Comparison of ENCODE assay signal across 8 mouse cellular contexts in the genomic region with DNA sequence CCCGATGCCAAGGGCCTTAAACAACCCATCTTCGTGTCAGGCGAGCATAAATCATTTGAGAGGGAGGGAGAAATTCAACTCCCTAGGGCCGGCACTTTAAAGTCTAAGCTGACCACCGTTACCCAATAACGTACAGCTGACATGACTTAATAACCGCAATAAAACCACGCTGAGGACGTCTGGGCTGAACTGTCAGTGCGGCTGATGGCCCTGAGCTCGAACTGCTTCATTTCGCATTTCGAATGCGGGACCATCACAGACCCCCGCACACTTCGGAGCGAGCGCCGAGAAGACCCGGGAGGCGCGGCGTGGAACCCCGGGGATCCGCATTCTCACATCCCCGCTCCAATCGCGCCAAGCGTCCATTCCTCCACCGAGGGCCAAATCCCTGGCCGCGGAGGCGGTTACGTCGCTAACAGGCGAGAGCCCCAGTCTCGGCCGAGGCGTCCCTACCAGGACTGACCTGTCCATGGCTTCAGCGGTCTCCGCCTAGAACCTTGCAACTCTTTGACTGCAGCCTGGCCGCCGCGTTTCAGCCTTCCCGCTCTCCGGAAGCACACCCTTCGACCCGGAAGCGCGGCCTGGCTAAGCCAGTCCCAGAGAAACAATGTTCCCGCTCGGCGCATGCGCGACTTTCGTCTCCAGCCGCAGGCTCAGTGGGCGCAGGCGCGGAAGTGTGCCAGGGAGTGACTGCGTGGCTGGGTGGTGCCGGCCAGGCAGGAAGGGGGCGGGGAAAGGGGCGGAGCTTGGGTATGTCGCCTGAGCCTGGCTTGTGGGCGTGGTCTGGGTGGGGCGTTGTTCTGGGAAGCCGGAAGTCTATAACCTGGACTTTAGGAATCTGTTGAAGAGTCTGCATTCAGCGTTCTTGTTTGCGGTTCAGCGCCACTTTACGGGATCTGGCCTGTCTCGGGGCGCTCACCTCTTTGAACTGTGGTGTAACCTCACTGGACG. TPM values are rescaled to one million over a fixed set of nuclear protein-coding genes. Genes with fewer than 3 reads are reported as not detected.
A peak's percentile ranks its signal among the peaks of the same experiment; 100 is the strongest.
DNase-seq lines count a peak whose midpoint lies in the region; ATAC-seq lines count a peak whose summit lies in the region.

TSS of gene Nup107 (minus strand) at position 565 of the 951 bp plus-strand sequence.

- no peaks in the 10 kb centered on the region for H3K27me3 ChIP-seq in hindbrain, embryonic 16.5 days (replicated peaks; ENCODE audit: control insufficient read depth, insufficient read depth, low read length)

- H3K4me2 ChIP-seq in hindbrain, embryonic 16.5 days (ENCODE audit: low read length), result peak within 1 kb of the TSS; percentile 97

- 0 out of 2 replicates have a peak, but pooled peaks cover 4% of the 10 kb centered on the region for H3K9me3 ChIP-seq in hindbrain, embryonic 16.5 days (ENCODE audit: control insufficient read depth, low read length)

- ATAC-seq in hindbrain, embryonic 16.5 days, result peak; percentile 99

- peaks cover 14% of the 10 kb centered on the region for H3K4me1 ChIP-seq in hindbrain, embryonic 16.5 days (ENCODE audit: control insufficient read depth, insufficient read depth, low read depth, low read length)

- peaks cover 44% of the 10 kb centered on the region for H3K79me2 ChIP-seq in macrophage (ENCODE audit: inconsistent target)

- peak; percentile 98 for DNase-seq in WW6 (ENCODE audit: low read depth, low spot score)
- DNase-seq in cerebellum, postnatal 4 days (ENCODE audit: low spot score in 2 of 2), result peak; percentile 100
- DNase-seq in gastrocnemius, adult 18-20 months (ENCODE audit: low spot score), result peak; percentile 100
- peak; percentile 100 for DNase-seq in left cerebral cortex, adult 18-20 months (ENCODE audit: low spot score in 2 of 2)
- DNase-seq in right cerebral cortex, adult 18-20 months, result peak; percentile 100
- peak; percentile 100 for DNase-seq in urinary bladder, postnatal 10 days (ENCODE audit: low spot score)

- H3K9ac ChIP-seq in hindbrain, embryonic 16.5 days (ENCODE audit: low read depth, low read length), result peak within 1 kb of the TSS; percentile 87

- under 1% methylated on average over 74 of the region's 75 CpGs for WGBS in hindbrain, embryonic 16.5 days
- WGBS in macrophage (ENCODE audit: missing documents), result under 1% methylated on average over 75 of the region's 75 CpGs

- H3K4me3 ChIP-seq in hindbrain, embryonic 16.5 days (ENCODE audit: low read length), result peak within 1 kb of the TSS; percentile 92
- H3K4me3 ChIP-seq in macrophage (ENCODE audit: inconsistent target), result peak within 1 kb of the TSS; percentile 73

- no peaks in the 10 kb centered on the region for H3K36me3 ChIP-seq in hindbrain, embryonic 16.5 days (ENCODE audit: control insufficient read depth, insufficient read depth, low read length)
- peaks cover 5% of the 10 kb centered on the region; the same call in 1 of the 2 replicates for H3K36me3 ChIP-seq in macrophage (ENCODE audit: inconsistent target)

- H3K27ac ChIP-seq in hindbrain, embryonic 16.5 days (ENCODE audit: low read depth, low read length), result peak within 1 kb of the TSS; percentile 80
- peak within 1 kb of the TSS; percentile 77 for H3K27ac ChIP-seq in macrophage

RNA-seq across cellular contexts. Expression of gene Nup107, which starts in this region (rescaled TPM):
- total RNA-seq in gastrocnemius, adult 18-20 months (2021), result 1 to 10 TPM; 5.5 to 5.6 TPM
- polyA plus RNA-seq in hindbrain, embryonic 16.5 days (2015; fragmentation: Nextera tagmentation; extraction: Ambion mirVana), result 32.0 TPM in 2 replicates
- total RNA-seq in left cerebral cortex, adult 18-20 months (2021), result 10 to 100 TPM; 14.0 to 14.7 TPM
- total RNA-seq in macrophage (2018; cell fraction: chromatin; rRNA removed), result 10 to 100 TPM in 17 of 26 experiments, 1 to 10 TPM in 9; 4.5 to 32.4 (median 15.9) TPM
- total RNA-seq in macrophage (2018; cell fraction: cytosol; rRNA removed), result 10 to 100 TPM in 1 of 26 experiments, 1 to 10 TPM in 25; 2.7 to 10.6 (median 6.8) TPM
- 10 to 100 TPM in 9 of 26 experiments, 1 to 10 TPM in 17; 3.0 to 32.6 (median 9.2) TPM for total RNA-seq in macrophage (2018; cell fraction: nucleus; rRNA removed)
- 8.0 to 24.8 TPM (median 17.9 TPM) in 3 replicates for polyA plus RNA-seq in macrophage (2018)

Comparison
In these comparisons a context has a peak if more than half of its experiments do, and no peak if none do; other contexts are left out.
1. Peak in every context shown above with its lines: DNase-seq, ATAC-seq, H3K4me3 ChIP-seq and H3K27ac ChIP-seq.